Mouse (Mus musculus): ENCODE measurements around the gene Pitpnm3. TPM values are rescaled to one million over a fixed set of nuclear protein-coding genes. Genes with fewer than 3 reads are reported as not detected.

Pitpnm3 gene
- polyA plus RNA-seq, 1 experiment from 2014 or later, result 0.18 TPM

GRCm38 (mm10) chr11:72029143-72029542 is 106.4 kb downstream of the Pitpnm3 start:
- peak overlapping the region; percentile 33; the same call in 1 of the 2 replicates for H3K4me2 ChIP-seq (ENCODE audit: low read depth, low read length)
- H3K27me3 ChIP-seq (ENCODE audit: control insufficient read depth, insufficient read depth, low read length), result peaks cover 12% of the 10 kb centered on the region; the same call in 1 of the 2 replicates
- no peaks in the 10 kb centered on the region for H3K4me1 ChIP-seq (ENCODE audit: control insufficient read depth, insufficient read depth, low read length)
- H3K27ac ChIP-seq (ENCODE audit: low read length), result no peak overlapping the region
- no peaks in the 10 kb centered on the region for H3K9me3 ChIP-seq (replicated peaks; ENCODE audit: control insufficient read depth, low read length)
- no peaks in the 10 kb centered on the region for H3K36me3 ChIP-seq (ENCODE audit: control insufficient read depth, insufficient read depth)
- ATAC-seq (replicated peaks; ENCODE audit: extremely low read depth, insufficient read depth, low FRiP score), result no peak
- H3K9ac ChIP-seq (ENCODE audit: low read length), result no peak overlapping the region
- WGBS, result 21% methylated on average over 23 of the region's 23 CpGs
- no peak overlapping the region for H3K4me3 ChIP-seq (ENCODE audit: low read length)

DNA sequence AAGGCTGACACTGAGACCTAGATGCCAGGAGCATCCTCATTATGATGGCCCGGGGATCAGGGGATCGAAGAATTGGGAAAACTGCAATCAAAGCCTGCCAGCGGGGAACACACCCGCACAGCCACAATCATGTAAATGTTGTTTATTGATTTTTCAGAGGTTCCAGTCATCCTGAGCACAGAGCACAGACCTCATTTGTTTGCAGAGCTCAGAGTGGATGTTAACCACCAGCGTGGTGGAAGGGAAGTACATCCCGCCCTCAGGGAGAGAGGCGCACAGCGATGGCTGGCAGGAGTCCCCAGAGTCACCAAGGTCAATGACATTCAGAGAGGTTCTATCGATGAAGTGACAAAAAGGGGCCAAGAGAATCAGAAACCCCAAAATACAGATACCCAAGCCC is 107.7 kb downstream of the Pitpnm3 start:
- no peak for ATAC-seq (replicated peaks; ENCODE audit: extremely low read depth, insufficient read depth, low FRiP score)
- WGBS, result 80% methylated on average over 9 of the region's 9 CpGs
- H3K9me3 ChIP-seq (replicated peaks; ENCODE audit: control insufficient read depth, low read length), result no peaks in the 10 kb centered on the region
- no peak overlapping the region for H3K4me3 ChIP-seq (ENCODE audit: low read length)
- H3K27ac ChIP-seq (ENCODE audit: low read length), result no peak overlapping the region
- H3K36me3 ChIP-seq (ENCODE audit: control insufficient read depth, insufficient read depth), result no peaks in the 10 kb centered on the region
- H3K27me3 ChIP-seq (ENCODE audit: control insufficient read depth, insufficient read depth, low read length), result peaks cover 12% of the 10 kb centered on the region; the same call in 1 of the 2 replicates
- H3K4me2 ChIP-seq (ENCODE audit: low read depth, low read length), result no peak overlapping the region
- no peak overlapping the region for H3K9ac ChIP-seq (ENCODE audit: low read length)
- no peaks in the 10 kb centered on the region; the same call in 1 of the 2 replicates for H3K4me1 ChIP-seq (ENCODE audit: control insufficient read depth, insufficient read depth, low read length)

GRCm38 (mm10) chr11:72026516-72026915 is 109.1 kb downstream of the Pitpnm3 start:
- Histone ChIP-seq H3K36me3 (ENCODE audit: control insufficient read depth, insufficient read depth) (no peaks in the 10 kb centered on the region), H3K9ac (ENCODE audit: low read length) (no peak overlapping the region), H3K9me3 (replicated peaks; ENCODE audit: control insufficient read depth, low read length) (no peaks in the 10 kb centered on the region), H3K27me3 (ENCODE audit: control insufficient read depth, insufficient read depth, low read length) (peaks cover 9% of the 10 kb centered on the region; the same call in 1 of the 2 replicates), H3K4me2 (ENCODE audit: low read depth, low read length) (no peak overlapping the region), H3K4me1 (ENCODE audit: control insufficient read depth, insufficient read depth, low read length) (no peaks in the 10 kb centered on the region; the same call in 1 of the 2 replicates), H3K4me3 (ENCODE audit: low read length) (no peak overlapping the region), H3K27ac (ENCODE audit: low read length) (no peak overlapping the region)
- no peak for ATAC-seq (replicated peaks; ENCODE audit: extremely low read depth, insufficient read depth, low FRiP score)
- WGBS, result 85% methylated on average over 9 of the region's 9 CpGs

GRCm38 (mm10) chr11:72025843-72026242 is 109.7 kb downstream of the Pitpnm3 start:
- Histone ChIP-seq H3K27me3 (ENCODE audit: control insufficient read depth, insufficient read depth, low read length) (peaks cover 9% of the 10 kb centered on the region; the same call in 1 of the 2 replicates), H3K4me3 (ENCODE audit: low read length) (no peak overlapping the region), H3K36me3 (ENCODE audit: control insufficient read depth, insufficient read depth) (no peaks in the 10 kb centered on the region), H3K27ac (ENCODE audit: low read length) (no peak overlapping the region), H3K4me1 (ENCODE audit: control insufficient read depth, insufficient read depth, low read length) (no peaks in the 10 kb centered on the region; the same call in 1 of the 2 replicates), H3K9me3 (replicated peaks; ENCODE audit: control insufficient read depth, low read length) (no peaks in the 10 kb centered on the region), H3K4me2 (ENCODE audit: low read depth, low read length) (no peak overlapping the region), H3K9ac (ENCODE audit: low read length) (no peak overlapping the region)
- 32% methylated on average over 5 of the region's 5 CpGs for WGBS
- no peak for ATAC-seq (replicated peaks; ENCODE audit: extremely low read depth, insufficient read depth, low FRiP score)

DNA sequence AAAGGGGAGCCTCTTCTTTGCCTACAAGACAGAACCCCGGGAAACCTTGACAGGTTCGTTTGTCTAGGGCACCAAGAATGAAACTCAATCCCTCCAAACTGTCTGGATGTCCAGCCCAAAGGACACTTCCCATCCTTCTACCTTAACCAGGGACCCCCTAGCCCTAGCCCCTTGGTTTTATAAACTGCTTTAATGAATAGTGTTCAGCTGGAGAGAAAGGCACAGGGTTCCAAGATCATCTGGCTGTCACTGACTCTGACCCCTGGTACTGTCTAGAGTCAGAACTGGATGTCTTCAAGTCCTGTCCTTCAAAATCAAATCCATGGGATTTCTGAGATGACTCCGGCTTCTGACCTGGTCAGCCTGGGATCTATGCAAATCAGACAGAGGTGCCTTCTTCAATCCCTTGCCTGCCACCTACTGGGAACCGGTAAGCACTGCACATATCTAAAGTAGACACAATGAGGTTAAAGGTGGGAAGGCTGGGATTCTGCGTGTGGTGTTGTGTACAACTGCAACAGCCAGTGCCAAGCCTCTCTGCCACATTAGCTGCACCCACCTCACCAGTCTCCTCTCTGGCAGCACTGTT is 111.3 kb downstream of the Pitpnm3 start:
- H3K36me3 ChIP-seq (ENCODE audit: control insufficient read depth, insufficient read depth), result no peaks in the 10 kb centered on the region
- peak; percentile 45; the same call in 1 of the 2 replicates for ATAC-seq (replicated peaks; ENCODE audit: extremely low read depth, insufficient read depth, low FRiP score)
- no peaks in the 10 kb centered on the region for H3K9me3 ChIP-seq (replicated peaks; ENCODE audit: control insufficient read depth, low read length)
- H3K27ac ChIP-seq (ENCODE audit: low read length), result no peak overlapping the region
- H3K9ac ChIP-seq (ENCODE audit: low read length), result no peak overlapping the region
- no peak overlapping the region for H3K4me2 ChIP-seq (ENCODE audit: low read depth, low read length)
- no peak overlapping the region for H3K4me3 ChIP-seq (ENCODE audit: low read length)
- no peaks in the 10 kb centered on the region; the same call in 1 of the 2 replicates for H3K4me1 ChIP-seq (ENCODE audit: control insufficient read depth, insufficient read depth, low read length)
- 26% methylated on average over 5 of the region's 5 CpGs for WGBS
- H3K27me3 ChIP-seq (ENCODE audit: control insufficient read depth, insufficient read depth, low read length), result peaks cover 6% of the 10 kb centered on the region; the same call in 1 of the 2 replicates

DNA sequence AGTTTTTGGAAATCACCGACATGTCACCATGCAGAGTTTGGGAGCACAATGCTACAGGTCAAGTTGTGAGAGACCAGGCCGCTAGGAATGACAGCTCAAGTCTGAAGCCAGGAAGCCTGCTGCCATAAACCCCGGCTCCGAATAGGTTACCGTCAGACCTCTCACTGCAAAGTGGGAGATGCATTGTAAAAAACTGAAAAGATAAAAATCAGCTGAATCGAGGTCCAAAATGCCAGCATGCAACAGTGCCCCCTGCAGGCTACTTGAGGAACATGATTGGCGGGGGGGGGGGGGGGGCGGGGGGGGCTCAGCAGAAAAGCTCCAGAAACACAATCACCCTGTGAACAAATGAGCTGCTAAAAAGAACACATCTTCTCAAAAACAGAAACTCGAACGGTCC is 112.0 kb downstream of the Pitpnm3 start:
- Histone ChIP-seq H3K36me3 (ENCODE audit: control insufficient read depth, insufficient read depth) (no peaks in the 10 kb centered on the region), H3K27ac (ENCODE audit: low read length) (no peak overlapping the region), H3K9me3 (replicated peaks; ENCODE audit: control insufficient read depth, low read length) (no peaks in the 10 kb centered on the region), H3K27me3 (ENCODE audit: control insufficient read depth, insufficient read depth, low read length) (peaks cover 3% of the 10 kb centered on the region; the same call in 1 of the 2 replicates), H3K4me1 (ENCODE audit: control insufficient read depth, insufficient read depth, low read length) (no peaks in the 10 kb centered on the region; the same call in 1 of the 2 replicates), H3K4me2 (ENCODE audit: low read depth, low read length) (no peak overlapping the region), H3K4me3 (ENCODE audit: low read length) (no peak overlapping the region), H3K9ac (ENCODE audit: low read length) (no peak overlapping the region)
- WGBS, result 47% methylated on average over 9 of the region's 10 CpGs
- no peak for ATAC-seq (replicated peaks; ENCODE audit: extremely low read depth, insufficient read depth, low FRiP score)

- Histone ChIP-seq H3K9ac (ENCODE audit: low read length) (no peak overlapping the region), H3K4me1 (ENCODE audit: control insufficient read depth, insufficient read depth, low read length) (no peaks in the 10 kb centered on the region; the same call in 1 of the 2 replicates), H3K27me3 (ENCODE audit: control insufficient read depth, insufficient read depth, low read length) (no peaks in the 10 kb centered on the region), H3K4me3 (ENCODE audit: low read length) (no peak overlapping the region), H3K36me3 (ENCODE audit: control insufficient read depth, insufficient read depth) (no peaks in the 10 kb centered on the region), H3K9me3 (replicated peaks; ENCODE audit: control insufficient read depth, low read length) (no peaks in the 10 kb centered on the region), H3K27ac (ENCODE audit: low read length) (no peak overlapping the region), H3K4me2 (ENCODE audit: low read depth, low read length) (no peak overlapping the region)
- ATAC-seq (replicated peaks; ENCODE audit: extremely low read depth, insufficient read depth, low FRiP score), result no peak
- 74% methylated on average over 6 of the region's 6 CpGs for WGBS
Observed at GRCm38 (mm10) chr11:72022827-72023226, 112.8 kb downstream of the Pitpnm3 start.

- Histone ChIP-seq H3K4me1 (ENCODE audit: control insufficient read depth, insufficient read depth, low read length) (no peaks in the 10 kb centered on the region; the same call in 1 of the 2 replicates), H3K9me3 (replicated peaks; ENCODE audit: control insufficient read depth, low read length) (no peaks in the 10 kb centered on the region), H3K36me3 (ENCODE audit: control insufficient read depth, insufficient read depth) (no peaks in the 10 kb centered on the region), H3K4me3 (ENCODE audit: low read length) (no peak overlapping the region), H3K9ac (ENCODE audit: low read length) (no peak overlapping the region), H3K27me3 (ENCODE audit: control insufficient read depth, insufficient read depth, low read length) (no peaks in the 10 kb centered on the region), H3K27ac (ENCODE audit: low read length) (no peak overlapping the region), H3K4me2 (ENCODE audit: low read depth, low read length) (no peak overlapping the region)
- ATAC-seq (replicated peaks; ENCODE audit: extremely low read depth, insufficient read depth, low FRiP score), result no peak
- 39% methylated on average over 4 of the region's 4 CpGs for WGBS
Observed at GRCm38 (mm10) chr11:72021015-72021414, 114.6 kb downstream of the Pitpnm3 start.

DNA sequence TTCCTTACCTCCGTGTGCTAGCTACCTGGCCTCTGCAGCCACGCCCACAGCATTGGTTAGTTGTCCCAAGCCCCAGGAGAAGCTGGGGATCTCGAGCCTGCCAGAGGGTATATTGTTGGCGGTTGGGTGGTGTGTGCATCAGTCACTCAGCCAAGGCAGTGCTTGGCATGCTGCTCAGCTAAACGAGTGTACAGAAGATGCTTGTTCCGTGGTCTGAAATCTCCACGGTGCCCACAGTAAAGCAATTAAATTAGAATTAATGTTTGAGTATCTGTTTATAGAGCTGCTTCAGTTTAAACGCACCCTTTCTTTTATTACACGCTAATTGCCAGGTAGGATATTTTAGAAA is 118.4 kb downstream of the Pitpnm3 start:
- Histone ChIP-seq H3K9me3 (replicated peaks; ENCODE audit: control insufficient read depth, low read length) (no peaks in the 10 kb centered on the region), H3K4me3 (ENCODE audit: low read length) (no peak overlapping the region), H3K9ac (ENCODE audit: low read length) (no peak overlapping the region), H3K36me3 (ENCODE audit: control insufficient read depth, insufficient read depth) (no peaks in the 10 kb centered on the region), H3K4me2 (ENCODE audit: low read depth, low read length) (no peak overlapping the region), H3K27me3 (ENCODE audit: control insufficient read depth, insufficient read depth, low read length) (no peaks in the 10 kb centered on the region), H3K4me1 (ENCODE audit: control insufficient read depth, insufficient read depth, low read length) (no peaks in the 10 kb centered on the region), H3K27ac (ENCODE audit: low read length) (no peak overlapping the region)
- no peak for ATAC-seq (replicated peaks; ENCODE audit: extremely low read depth, insufficient read depth, low FRiP score)
- 74% methylated on average over 9 of the region's 9 CpGs for WGBS

All from heart, embryonic 16.5 days (tissue).